Mouse (Mus musculus): Measurements from ENCODE around the gene Pcyt1b.

- TF ChIP-seq CTCF (IDR thresholded peaks at IDR 0.05; ENCODE audit: low read depth) = no peak
- TF ChIP-seq EP300 (IDR thresholded peaks at IDR 0.05; ENCODE audit: low read depth) = 0 out of 2 replicates have a peak, but pooled peaks have one; percentile 11
These were observed 78.5 kb downstream of the Pcyt1b start for GRCm38 (mm10) chrX:93732975-93733748.
